Mouse (Mus musculus) olfactory bulb, adult 2 months (tissue): ENCODE results near the gene Pkp4. TPM values are rescaled to one million over a fixed set of nuclear protein-coding genes. Genes with fewer than 3 reads are reported as not detected.

Experiments used
- H3K27ac ChIP-seq: fragments of 200-500 bp; 2 replicates; pipeline ENCODE4 v1.5.1; 2012; ENCODE audit warnings: low read depth, low read length; ENCODE audit not compliant: insufficient read depth
- H3K4me1 ChIP-seq: fragments of 200-500 bp; 2 replicates; pipeline ENCODE4 v1.6.1; 2012; ENCODE audit warnings: low read length; ENCODE audit not compliant: control insufficient read depth, insufficient read depth
- H3K4me3 ChIP-seq: fragments of 200-500 bp; 2 replicates; pipeline ENCODE4 v1.5.1; 2012; ENCODE audit warnings: mild to moderate bottlenecking, low read depth, low read length, moderate library complexity; ENCODE audit not compliant: insufficient read depth
- CTCF ChIP-seq: fragments of 200-500 bp; IDR thresholded peaks from 2 replicates; pipeline ENCODE4 v1.5.1; 2012; ENCODE audit warnings: low read depth, mild to moderate bottlenecking, low read length, moderate library complexity; ENCODE audit not compliant: insufficient read depth
- POLR2A ChIP-seq: fragments of 200-500 bp; IDR thresholded peaks from 2 replicates; pipeline ENCODE4 v1.6.1; 2012; ENCODE audit warnings: mild to moderate bottlenecking, low read depth, low read length, moderate library complexity; ENCODE audit not compliant: insufficient read depth
- WGBS: fragments of 180-500 bp; shearing (Covaris S2); methylation state at CpG from one replicate; pipeline ENCODE4 v1.1.7; 2018; 5-methylcytosine and 5-hydroxymethylcytosine counted together
- polyA plus RNA-seq: library from polyadenylated mRNA; stranded (reverse); fragments of >200 nt; gene quantifications from 2 replicates; pipeline ENCODE4 v1.2.4, GENCODE M21; 2012; ENCODE audit warnings: low replicate concordance; ENCODE audit not compliant: missing spikeins, insufficient read depth, insufficient read length

Pkp4 gene
- polyA plus RNA-seq, 1 experiment: 318 TPM

DNA sequence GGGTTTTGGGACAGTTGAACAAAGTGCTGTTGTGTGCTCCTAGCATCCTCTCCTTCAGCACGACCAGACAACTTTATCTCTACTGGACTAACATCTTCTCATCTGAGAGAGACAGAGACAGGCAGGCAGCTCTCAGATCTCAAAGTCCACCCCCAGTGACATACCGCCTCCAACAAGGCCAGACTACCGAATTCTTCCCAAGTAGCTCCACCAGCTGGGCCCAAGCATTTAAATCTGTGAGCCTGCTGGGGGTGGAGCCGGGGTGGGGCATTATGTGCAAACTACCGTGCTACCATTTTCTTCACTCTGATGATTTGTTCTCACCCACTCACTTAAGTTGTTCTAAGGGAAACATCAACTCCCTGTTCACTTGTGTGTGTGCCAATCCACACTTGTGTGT lies 18.8 kb downstream of the Pkp4 start:
- WGBS: 58% methylated on average over 5 of the region's 5 CpGs
- Histone ChIP-seq H3K27ac (no peak overlapping the region), H3K4me1 (peaks cover 13% of the 10 kb centered on the region), H3K4me3 (no peak overlapping the region)
- no peak for TF ChIP-seq CTCF
- no peak for TF ChIP-seq POLR2A

DNA sequence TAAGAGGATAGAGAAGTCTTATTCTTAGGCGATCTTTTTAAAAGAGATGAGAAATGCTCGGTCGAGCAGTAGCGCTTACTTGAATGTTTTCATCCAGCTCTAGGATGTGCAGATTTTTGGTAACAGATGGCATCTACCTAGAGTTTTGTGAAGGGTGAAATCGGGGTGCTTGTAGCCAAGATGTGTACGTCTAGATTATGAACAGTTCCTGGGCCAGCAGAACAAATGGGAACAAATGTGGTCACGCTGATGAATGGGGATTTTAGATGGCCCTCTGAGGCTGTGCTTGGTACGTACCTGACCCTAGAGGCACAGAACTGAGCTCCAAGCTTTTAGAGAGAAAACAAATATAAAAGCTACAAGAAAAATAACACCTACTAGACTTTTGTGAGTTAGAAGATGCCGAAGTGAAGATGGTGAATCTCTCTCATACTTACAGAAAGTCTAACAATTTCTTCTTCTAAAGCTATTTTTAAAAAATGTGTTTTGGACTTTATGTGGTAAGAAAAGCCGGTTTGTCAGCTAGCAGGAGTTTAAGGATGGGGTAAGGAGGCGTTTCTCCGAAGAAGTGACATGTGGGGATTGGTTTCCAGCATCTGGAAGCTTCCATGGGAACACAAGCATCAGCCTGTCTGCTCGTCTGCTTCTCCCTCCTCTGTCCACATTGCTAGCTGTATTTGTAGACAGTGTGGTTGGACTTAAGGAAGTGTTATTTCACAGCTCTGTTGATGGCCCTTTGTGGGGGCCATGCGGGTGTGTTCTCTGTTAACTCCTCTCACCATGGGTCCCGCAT lies 20.9 kb downstream of the Pkp4 start:
- Histone ChIP-seq H3K27ac (no peak overlapping the region), H3K4me3 (no peak overlapping the region), H3K4me1 (peaks cover 13% of the 10 kb centered on the region)
- TF ChIP-seq POLR2A: no peak
- TF ChIP-seq CTCF: no peak
- WGBS: 65% methylated on average over 15 of the region's 15 CpGs

DNA sequence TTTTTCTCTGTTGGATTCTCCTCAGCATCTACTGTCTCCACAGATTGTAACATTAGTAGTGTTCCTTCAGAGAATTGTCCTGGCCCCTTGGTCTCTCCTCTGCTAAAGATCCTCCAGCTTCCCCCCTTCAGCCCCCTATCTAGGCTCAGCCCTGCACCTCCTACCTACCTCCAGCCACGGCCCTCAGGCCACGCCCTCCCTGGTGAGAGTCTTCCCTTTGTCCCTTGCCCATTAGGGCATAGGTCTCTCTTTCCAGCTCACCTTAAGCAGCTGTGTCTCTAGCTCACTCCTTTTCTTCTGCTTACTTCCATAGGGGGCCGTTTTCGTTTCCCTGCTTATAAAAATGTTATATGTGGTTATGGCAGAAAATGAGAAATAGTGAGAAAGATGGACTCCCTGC lies 22.9 kb downstream of the Pkp4 start:
- H3K4me1 ChIP-seq: peaks cover 15% of the 10 kb centered on the region
- no peak overlapping the region for H3K27ac ChIP-seq
- 87% methylated on average over 4 of the region's 4 CpGs for WGBS
- no peak overlapping the region for H3K4me3 ChIP-seq
- TF ChIP-seq CTCF (no peak), POLR2A (no peak)

DNA sequence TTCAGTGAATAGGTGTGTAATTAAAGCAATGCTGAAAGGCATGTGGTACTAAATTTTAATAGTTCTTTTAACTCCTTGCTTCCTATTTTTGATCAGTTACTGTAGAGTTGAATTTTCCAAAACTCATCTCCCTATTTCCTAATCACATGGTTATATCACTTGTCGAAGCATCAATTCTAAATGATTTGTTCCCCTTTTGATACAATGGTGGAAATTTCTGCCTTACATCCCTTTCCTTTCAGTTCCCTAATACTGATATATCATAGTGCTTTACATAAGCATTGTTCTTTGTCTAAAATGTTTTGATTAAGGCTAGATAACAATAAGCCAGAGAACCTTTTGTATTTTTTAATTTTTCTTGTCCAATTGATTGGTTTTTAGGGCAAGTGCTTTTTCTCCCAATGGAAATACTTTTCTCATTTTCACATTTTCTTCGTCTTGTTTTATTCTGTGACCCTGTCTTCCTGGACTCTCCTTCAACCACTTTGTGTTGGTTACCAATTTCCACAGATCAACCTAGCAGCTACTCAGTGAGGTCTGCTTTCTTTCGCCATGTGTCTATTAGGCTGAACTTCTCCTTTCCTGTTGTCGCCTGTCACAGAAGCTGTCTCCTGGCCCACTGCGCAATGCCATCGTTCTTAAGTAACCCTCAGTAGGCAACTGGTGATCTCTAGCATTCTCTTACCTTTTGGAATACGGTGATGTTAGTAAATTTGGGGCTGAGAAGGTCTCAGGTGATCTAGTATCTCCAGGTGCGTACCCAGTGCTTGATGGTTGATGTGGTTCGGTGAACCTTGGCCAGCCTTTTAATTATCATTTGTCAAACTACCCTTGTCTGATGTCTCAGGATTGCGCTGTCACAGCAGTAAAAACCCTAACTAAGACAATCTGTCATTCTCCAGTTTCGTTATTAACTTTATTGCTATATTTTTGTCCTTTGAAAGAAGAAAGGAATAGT lies 23.7 kb downstream of the Pkp4 start:
- no peak overlapping the region for H3K4me3 ChIP-seq
- peaks cover 15% of the 10 kb centered on the region for H3K4me1 ChIP-seq
- H3K27ac ChIP-seq: no peak overlapping the region
- WGBS: 97% methylated on average over 11 of the region's 11 CpGs
- TF ChIP-seq POLR2A: no peak

DNA sequence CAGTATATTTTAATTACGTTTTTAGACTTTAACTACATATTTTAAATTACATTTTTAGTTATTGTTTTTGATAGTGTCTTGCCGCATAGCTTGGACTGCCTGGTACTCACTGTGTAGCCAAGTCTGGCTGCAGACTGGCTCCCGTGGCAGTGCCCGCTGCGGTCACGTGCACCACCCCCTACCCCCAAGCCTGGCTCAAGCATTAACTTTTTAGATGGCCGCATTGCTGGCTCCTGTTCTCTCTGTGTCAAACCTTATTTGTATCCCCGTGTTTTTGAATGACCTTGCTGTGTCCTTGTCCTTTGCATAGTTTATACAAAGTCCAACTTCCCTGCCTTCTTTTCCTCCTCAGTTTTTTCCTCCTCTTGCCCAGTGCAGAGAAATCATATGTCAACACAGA lies 25.5 kb downstream of the Pkp4 start:
- TF ChIP-seq CTCF (no peak), POLR2A (no peak)
- no peak overlapping the region for H3K27ac ChIP-seq
- WGBS: 90% methylated on average over 8 of the region's 8 CpGs
- peaks cover 24% of the 10 kb centered on the region for H3K4me1 ChIP-seq
- no peak overlapping the region for H3K4me3 ChIP-seq

DNA sequence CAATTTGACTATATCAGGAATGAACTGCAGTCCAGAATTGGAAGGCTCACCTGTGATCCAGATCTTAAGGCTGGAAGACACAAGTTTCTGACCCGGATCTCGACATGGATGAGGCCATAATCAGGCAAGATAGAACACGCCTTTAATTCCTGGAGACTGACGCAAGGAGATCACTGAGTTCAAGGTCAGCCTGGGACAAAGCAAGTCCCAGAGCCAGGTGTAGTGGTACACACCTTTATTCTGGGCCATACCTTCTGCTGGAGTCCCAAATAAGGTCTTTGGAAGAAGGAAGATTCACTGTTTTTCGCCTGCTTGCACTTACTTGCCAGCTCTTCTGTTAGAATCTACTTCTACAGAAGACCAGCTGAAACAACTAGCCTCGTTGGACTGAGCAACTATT lies 26.3 kb downstream of the Pkp4 start:
- WGBS: 97% methylated on average over 6 of the region's 6 CpGs

DNA sequence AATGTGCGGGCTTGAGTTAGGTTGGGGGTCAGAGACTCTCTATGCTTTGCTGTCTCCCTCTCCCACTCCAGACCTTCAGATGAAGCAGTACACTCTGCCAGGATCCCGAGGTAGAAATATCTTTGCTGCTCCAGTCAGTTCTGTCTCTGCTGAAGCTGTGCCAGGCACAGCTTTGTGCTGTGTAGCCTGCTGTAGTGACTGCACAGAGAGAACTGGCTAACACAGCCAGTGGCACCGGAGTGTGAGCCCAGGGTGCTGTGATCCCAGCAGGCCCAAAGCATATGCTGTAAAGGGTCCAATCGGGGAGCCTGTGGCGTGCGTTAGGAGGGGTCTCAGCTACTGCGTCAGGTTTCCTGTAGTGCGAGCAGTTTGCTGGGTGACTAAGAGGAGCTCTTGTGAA lies 27.7 kb downstream of the Pkp4 start:
- TF ChIP-seq POLR2A (no peak), CTCF (no peak)
- WGBS: 75% methylated on average over 8 of the region's 8 CpGs
- Histone ChIP-seq H3K4me3 (no peak overlapping the region), H3K27ac (no peak overlapping the region), H3K4me1 (peaks cover 24% of the 10 kb centered on the region)

More for the DNA sequence above, 26.3 kb downstream of the Pkp4 start:
- Histone ChIP-seq H3K4me1 (peaks cover 26% of the 10 kb centered on the region), H3K27ac (no peak overlapping the region), H3K4me3 (no peak overlapping the region)
- no peak for TF ChIP-seq CTCF
- TF ChIP-seq POLR2A: no peak

DNA sequence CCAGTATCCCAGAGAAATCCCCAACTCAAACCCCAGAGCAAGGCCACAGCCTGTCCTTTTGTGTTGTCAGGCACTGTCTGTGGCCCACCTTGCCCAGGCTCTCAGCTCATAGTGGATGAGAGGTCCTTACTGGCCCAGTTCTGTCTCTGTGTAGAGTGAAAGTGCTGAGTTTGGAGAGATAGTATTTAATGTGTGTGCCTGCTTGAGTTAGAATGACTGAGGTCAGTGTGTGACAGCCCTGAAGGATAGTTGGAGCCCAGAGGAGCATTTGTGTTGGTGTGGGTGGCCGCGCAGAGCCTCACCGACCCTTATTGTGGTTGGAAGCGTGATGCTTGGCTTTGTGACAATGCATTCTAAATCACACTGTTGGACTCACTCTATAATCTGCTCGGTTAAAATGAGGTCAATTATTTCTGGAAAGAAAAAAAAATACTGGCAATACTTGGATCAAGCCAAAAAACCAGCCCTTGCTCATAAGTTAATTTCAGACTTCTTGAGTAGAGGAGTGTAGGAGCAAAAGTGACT lies 29.1 kb downstream of the Pkp4 start:
- no peak overlapping the region for H3K4me3 ChIP-seq
- 32% methylated on average over 5 of the region's 5 CpGs for WGBS
- peak overlapping the region; percentile 20 for H3K27ac ChIP-seq
- TF ChIP-seq POLR2A: no peak
- no peak for TF ChIP-seq CTCF
- peaks cover 24% of the 10 kb centered on the region for H3K4me1 ChIP-seq

DNA sequence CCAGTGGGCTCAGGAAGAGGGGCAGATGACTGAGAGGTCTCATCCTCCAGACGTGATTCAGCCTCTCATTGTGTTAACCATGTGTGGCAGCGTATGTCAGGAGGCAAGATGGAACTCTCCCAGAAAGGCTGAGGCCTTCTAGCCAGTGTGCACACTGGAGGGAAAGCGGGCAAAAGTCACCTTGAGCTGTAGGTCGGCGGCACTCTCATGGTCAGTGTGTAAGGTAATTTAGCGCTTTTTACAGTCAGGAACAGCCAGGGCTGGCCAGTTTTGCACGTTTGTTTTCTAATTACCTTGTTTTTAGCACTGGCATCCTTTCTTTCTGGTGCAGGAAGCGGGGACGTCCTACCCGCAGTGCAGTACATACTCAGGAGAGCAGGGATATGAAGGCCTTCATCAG lies 29.5 kb downstream of the Pkp4 start:
- Histone ChIP-seq H3K4me3 (no peak overlapping the region), H3K27ac (no peak overlapping the region), H3K4me1 (peaks cover 24% of the 10 kb centered on the region)
- 80% methylated on average over 10 of the region's 10 CpGs for WGBS
- TF ChIP-seq POLR2A (no peak), CTCF (no peak)
